Mouse (Mus musculus) thymus, adult 18-20 months (tissue): ENCODE measurements around the gene Bcl7b.

ENCODE experiments used
- DNase-seq, 2 experiments: peaks; one replicate each; pipeline ENCODE4 v3.0.0; 2022; ENCODE audit warnings: mixed read lengths in 2 of 2

Gene Bcl7b

DNA sequence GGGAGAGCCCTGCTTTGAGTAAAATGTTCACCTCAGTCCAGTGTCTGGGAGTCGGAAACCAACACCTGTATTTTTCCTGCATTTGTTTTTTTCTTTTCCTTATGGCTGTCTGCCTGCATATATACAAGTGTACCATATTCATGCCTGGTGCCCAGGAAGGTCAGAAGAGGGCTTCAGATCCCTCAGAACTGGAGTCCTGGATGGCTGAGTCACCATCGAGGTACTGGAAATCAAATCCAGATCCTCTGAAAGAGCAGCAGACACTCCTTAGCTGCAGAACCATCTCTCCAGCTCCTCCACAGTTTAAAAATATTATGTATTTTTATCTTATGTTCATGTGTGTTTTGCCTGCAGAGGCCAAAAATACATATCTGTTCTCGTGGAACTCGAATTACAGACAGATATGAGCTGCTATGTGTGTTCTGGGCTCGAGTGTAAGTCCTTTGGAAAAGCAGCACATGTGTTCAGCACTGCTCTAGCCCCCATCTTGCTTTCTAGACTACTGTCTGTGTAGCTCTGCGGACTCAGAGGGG is 3.7 kb downstream of the Bcl7b start:
- DNase-seq: no peak

DNA sequence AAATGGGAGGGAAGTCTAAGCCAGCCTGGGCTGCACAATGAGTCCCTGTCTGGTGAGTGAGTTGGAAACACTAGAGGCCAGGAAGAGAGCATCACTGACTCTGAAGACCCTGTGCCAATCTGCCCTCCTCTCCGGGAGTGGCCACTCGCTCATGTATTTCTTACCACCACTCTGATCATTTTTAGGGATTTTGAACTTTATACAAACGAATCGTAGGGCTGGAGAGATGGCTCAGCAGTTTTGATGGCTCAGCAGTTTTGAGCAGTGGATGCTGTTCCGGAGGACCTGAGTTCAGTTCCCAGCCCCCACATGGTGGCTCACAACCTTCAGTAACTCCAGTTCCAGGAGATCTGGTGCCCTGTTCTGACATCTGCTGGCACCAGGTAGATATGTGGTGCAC is 4.9 kb downstream of the Bcl7b start:
- DNase-seq: no peak

DNA sequence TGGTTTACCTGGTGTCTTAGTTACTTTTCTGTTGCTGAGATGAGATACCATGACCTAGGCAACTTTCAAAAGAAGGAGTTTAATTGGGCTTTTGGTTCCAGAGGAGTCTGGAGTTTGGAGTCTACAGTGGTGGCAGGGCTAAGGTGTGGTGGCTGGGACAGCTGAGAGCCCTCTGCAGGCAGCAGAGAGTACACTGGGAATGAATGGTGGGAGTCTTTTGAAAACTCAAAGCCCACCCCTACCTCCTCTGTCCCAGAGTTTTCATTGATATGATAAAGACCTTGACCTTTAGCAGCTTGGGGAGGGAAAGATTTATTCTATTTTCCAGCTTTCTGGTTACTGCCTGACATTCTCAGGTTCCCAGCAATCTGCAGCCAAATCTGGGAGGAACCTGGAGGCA is 7.0 kb downstream of the Bcl7b start:
- no peak for DNase-seq

DNA sequence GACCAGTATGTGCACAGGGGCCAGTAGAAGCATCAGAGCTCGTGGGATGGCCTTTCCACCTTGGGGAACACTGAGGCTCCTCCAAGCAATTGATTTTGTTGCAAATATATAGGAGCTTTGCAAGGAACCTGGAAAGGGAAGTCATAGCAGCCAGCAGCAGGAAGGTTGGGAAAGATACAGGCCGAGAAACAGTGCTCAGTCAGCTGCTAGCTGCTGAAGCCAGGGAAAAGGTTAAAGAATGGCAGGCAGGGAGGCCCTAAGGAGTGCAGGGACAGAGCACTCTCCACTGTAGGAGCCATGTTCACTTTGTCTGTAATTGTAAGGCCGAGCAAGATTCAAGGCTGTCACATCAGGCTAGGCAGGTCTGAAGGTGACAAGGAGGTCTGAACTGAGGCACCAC is 10.4 kb downstream of the Bcl7b start:
- DNase-seq: no peak

DNA sequence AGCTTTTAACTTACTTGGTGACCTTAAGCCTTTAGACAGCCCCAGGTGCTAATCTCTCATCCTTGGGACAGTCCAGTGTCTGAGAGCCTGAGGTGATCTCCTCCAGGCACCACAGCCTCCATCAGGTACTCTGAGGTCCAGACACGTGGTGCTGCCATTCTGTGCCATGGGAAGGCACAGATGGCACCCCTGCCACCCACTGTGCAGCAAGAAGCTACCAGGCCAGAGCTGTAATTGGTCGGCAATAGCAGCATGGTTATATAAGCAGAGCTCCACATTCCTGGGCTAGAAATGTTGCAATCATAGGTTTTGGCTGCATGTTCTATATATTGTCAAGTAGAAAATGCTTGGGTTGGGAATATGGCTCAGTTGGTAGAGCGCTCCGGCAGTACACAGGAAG is 10.9 kb downstream of the Bcl7b start:
- no peak for DNase-seq

DNA sequence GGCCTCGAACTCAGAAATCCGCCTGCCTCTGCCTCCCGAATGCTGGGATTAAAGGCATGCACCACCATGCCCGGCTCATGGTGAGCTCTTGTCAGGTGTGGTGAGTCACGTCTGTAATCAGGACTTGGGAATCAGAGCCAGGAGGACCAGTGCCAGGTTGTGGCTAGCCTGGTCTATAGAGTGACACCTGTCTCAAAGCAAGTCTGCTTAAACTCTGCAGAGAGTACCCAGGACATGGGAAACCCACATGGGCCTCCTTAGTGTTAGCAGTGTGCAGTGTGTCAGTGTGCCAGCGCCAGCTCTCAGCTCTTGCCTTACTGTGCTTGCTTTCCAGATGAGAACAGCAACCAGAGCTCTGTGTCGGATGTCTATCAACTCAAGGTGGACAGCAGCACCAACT is 11.5 kb downstream of the Bcl7b start:
- no peak for DNase-seq

DNA sequence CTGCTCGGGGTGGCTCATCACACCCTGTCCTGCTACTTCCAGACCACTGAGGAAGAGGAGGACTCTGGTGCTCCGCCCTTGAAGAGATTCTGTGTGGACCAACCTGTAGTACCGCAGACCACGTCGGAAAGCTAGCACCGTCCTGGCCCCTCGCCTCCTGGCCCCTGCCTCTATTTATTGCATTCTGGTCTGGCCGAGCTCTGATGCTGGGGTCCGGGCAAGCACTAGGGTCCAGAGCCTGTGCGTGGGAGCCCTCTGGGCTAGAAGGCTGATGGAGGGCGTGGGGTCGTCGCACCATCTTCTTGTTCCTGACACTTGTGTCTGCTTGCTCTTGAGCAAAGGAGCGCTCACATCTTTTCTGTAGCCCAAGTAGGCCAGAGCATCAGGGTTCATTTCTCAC is 12.7 kb downstream of the Bcl7b start:
- no peak for DNase-seq

DNA sequence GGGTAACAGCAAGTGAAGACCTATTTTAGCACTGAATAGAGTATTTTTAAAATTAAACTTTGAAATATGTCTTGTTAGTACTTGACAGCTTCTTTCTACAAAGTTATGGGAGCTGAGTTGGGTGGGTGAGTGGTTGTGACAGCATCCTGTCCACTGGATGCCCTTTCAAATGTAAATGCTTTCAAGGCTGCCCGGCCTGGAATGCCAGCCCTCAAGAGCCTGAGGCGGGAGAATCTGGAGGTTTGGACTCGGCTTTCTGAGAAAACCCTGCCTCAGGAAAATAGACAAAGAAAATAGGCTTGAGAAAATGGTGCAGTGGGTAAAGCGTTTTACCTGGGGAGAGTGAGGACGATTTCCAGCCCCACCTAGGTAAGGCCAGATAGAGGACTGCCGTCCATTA is 13.7 kb downstream of the Bcl7b start:
- DNase-seq: no peak

DNA sequence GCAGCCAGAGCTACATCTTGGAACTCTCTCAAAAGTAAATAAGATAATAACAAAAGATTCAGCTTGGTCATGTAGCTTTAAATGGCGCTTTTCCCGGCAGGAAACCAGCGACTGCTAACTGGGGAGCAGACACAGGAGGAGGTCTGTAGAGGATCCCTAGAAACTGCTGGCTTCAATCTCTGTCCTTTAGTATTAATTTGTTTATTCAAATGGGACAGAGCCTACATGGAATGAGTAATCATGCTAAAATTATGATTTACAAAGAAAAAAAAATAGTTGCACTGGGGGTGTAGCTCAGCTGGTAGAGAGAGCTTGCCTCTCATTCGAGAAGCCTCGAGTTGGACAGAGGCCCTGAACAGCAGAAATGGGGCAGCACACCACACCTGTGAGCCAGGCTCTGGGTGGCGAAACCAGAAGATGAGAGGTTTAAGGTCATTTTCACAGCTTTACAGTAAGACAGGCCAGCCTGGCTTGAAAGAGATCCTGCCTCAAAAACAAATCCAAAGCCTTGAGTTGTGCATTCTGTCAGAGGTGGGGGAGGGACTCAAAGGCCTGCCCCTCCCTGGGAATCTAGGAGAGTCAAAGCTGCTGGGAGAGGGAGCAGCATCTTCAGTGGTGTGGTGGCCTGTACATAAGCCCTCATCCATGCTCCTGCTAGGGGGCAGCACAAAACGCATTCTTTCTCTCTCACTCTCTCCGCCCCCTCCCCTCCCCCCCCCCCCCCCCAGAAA is 15.2 kb downstream of the Bcl7b start:
- no peak for DNase-seq

DNA sequence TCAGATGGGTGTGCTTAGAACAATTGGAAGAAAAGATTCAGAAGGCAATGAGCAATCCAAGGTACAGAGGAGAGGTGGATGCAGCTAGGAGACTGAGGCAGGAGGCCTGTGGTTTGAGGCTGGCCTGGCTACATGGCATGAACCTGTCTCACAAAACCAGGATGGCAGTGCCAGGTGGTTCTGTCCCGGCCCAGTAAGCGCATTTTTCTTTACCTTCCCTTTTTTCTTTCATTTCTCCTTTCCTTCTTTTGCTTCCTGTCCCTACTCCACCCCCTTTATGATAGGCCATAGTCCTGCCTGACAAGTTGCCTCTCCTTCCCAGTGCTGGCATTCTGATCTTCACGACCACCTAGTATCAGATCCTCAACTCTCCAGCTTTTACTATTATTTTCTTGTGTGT is 16.9 kb downstream of the Bcl7b start:
- no peak for DNase-seq

DNA sequence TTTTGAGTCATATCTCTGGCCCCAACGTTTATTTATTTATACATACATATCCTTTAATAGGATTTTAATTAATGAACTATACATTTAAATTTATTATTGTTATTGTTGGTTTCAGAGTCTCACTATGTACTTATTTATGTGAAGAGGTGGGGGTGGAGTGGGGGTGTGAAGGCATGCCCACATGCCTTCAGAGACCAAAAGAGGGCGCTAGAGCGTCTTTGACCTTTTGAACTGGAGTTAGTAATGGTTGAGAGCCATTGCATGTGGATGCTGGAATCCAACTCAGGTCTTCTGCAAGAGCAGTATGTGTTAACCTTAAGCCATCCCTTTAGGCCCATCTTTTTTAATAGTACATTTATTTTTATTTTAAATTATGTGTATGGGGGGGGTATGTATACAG is 17.5 kb downstream of the Bcl7b start:
- no peak for DNase-seq

DNA sequence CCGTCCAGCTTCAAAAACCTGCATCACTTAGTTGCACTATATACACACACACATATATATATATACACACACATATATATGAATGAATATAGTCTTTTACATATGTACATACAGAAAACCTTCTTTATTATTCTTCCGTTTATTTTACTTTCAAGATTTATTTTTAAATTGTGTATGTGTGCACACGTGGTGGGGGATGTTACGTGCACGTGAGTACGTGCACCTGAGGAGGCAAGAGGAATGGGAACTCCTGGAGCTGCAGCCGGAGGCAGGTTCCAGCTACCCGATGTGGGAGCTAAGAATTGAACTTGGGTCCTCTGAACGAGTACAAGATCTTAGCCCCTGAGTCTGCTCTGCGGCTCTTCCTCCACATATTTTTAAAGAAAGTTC is 18.1 kb downstream of the Bcl7b start:
- no peak for DNase-seq

DNA sequence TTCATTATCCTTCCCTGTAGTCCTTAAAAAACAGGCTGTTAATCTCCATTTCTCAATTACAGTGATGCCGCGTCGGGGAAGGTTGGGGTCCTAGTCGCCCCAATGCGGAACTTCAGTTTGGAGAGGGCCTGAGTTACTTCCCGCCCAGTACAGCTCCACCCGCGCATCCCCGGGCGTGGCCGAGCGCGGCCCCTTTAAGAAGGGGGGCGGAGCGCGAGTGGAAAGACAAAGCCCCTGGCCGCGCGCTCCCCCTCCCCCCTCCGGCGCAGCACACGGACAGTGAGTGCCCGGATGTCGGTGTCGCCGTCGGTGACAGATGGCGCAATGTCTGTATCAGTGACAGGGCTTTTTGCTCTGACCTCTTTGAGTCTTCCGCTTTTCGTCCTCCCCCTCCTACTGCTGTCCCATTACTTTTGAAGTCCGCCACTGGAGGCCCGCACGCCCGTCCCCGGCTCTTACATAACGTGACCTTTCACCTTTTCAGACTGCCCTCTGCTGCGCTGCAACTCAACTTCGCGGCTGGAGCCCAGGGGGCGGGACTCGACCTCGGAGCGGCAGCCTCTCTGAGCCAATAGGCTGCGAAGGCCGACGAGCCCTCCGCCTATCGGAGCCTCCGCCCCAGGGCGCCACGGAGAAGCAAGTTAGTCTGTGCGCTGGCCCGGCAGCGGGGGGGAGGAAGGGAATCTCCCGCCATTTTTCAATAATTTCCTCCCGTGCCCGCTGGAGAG is 18.7 kb downstream of the Bcl7b start, which contains the start of gene Baz1b:
Baz1b (plus strand) TSS at position 644 of the 728 bp plus-strand sequence.
- peak; percentile 98 to 99 for DNase-seq

DNA sequence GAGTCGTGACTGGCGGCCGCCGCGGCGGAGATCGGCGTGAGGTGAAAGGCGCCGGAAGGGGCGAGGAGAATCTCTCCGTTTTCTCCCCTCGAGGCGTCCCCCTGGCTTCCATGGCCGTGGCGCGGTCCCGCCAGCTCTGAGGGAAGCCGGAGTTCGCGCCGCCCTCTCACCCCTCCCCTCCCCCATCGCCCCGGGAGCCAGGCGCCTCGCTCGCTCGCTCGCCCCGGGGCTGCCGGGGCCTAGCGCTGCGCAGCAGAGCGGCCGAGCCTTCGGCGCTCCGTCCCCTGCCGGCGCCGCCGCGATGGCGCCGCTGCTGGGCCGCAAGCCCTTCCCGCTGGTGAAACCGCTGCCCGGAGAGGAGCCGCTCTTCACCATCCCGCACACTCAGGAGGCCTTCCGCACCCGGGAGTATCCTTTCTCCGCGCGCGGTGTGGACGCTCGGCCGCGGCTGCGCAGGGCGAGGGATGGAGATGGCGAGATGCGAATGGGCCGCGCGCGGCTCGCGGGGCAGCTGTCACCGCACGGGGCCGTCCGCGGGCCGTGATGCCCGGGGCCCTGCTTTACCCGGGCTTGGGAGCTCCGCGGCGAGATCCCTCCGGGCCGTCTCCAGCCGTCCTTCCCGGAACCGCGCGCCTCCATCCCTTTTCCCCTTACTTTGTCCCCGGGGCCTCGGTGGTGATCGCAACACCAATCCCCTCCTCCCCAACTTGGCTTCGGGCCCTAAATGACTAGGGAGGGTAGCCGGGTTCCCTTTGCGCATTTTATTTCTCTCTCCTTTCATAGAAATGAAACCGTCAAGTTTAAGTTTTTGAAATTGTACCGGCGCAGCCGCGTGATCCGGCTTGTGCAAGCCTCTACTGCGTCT is 19.5 kb downstream of the Bcl7b start:
- DNase-seq: peak in 1 of 2 experiments; percentile 36

DNA sequence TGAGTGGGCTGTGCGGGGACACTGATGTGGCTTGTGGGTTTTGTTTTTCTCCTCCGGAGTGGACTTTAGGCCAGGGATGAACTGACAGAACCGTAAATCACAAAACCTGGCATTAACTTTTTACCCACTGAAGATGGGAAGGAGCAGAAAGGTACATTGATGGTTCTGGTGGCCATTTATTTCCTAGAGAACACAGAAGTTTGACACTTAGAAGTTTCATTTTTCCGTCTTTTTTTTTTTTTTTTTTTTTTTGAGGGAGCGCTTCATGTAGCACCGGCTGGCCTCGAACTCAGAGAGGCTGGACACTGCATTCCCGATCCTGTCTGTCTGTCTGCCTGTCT is 20.1 kb downstream of the Bcl7b start:
- no peak for DNase-seq

DNA sequence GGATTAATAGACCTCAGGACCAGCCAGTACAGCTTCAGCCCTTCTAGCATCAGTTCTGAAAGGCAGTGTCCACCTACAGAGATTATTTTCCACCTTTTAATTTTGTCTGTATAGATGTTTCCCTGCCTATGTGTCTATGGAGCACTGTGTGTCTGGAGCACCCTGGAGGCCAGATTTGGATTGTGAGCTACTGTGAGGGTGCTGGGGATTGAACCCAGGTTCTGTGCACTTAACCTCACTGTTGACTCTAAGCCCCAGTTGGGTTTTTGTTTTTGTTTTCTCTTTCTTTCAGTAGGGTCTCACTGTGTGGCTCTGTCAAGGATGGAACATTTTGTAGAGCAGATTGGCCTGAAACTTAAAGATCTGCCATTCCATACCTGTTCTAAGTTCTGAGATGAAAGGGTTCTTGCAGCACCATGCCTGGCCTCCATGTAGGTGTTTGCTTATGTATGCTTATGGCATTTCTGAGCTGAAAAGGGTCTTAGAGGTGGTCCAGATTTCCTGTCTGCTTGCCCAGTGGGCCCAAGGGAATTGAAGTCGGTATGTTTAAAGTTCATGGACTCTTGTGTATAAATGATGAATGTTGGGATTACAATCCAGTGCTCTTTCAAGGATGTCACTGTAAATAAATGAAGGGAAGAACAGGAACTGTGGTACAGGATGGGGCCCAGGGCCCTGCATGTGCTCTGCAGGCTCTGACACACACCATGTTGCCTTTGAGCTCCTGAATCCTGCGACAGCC is 21.4 kb downstream of the Bcl7b start:
- no peak for DNase-seq

DNA sequence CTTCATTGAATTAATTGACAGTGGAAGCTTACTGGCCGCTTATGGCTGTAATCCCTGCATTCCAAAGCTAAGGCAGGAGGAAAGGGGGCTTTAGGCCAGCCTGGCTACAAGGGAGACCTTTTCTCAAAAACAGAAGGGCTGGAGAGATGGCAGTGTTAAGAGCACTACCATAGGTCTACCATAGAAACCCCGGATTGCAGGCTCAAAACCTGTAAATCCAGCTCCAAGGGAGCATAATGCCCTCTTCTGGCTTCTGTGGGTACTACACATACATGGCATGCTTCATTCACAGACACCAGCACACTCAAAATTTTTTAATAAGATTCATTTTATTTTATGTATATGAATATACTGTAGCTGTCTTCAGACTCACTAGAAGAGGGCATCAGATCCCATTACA is 23.5 kb downstream of the Bcl7b start:
- DNase-seq: peak in 1 of 2 experiments; percentile 37

DNA sequence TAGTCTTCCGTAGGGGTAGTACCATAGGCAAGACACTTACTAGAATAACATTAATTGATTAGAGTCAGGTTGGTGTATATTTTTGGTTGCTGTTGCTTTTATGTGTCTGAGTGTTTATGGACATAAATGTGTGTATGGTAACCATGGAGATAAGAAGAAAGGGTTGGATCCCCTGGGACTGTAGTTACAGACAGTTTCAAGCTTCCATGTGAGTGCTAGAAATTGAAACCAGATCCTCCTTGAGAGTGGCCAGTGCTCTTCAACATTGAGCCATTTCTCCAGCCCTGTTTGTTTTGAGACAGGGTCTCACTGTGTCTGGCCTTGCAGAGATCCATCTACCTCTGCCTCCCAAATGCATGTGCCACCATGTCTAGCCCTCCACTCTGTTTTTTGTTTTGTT is 24.3 kb downstream of the Bcl7b start:
- no peak for DNase-seq

DNA sequence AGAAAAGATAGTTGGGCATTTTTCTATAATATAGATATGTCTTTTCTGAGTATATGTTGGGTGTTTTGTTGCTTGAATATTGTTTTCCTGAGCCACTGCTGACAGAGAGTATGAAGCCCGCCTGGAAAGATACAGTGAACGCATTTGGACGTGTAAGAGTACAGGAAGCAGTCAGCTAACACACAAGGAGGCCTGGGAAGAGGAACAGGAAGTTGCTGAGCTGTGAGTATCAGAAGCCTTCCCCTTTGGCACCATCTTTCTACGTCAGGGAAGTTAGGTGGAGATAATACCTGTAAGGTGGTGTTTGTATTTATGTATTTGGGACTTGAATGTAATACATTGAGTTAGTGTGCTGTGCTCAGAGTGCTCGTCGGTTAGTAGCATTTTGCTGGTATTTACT is 28.3 kb downstream of the Bcl7b start:
- no peak for DNase-seq

DNA sequence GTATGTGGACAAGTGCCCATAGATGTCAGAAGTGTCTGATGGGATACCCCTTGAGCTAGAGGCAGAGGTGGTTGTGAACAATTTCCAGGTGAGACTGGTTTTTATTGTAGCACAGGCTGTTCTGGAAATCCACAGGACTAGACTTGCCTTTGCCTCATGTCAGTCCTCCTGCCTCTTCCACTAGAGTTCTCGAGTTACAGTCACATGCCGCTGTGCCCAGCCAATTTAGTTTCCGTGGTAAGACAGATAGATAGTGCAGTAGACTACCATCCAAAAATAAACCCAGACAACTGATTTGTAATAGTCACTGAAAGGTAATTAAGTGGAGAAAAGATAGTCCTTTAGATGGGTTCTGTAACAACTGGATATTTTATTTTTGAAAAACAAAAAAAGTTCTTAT is 34.7 kb downstream of the Bcl7b start:
- DNase-seq: no peak

DNA sequence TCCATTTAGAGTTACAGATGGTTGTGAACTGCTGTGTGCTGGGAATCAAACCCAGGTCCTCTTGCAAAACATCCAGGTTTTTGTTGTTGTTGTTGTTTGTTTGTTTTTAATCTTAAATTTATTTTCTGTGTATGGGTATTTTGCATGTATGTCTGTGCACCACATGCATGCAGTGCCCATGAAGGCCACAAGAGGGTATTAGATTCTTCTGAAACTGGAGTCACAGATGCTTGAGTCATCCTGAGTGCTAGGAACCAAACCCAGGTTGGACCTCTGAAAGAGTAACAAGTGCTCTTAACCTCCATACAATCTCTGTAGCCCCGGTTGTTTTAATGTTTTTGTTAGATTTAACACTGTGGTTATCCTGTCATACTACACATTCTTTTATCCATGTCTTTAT is 40.1 kb downstream of the Bcl7b start:
- no peak for DNase-seq

DNA sequence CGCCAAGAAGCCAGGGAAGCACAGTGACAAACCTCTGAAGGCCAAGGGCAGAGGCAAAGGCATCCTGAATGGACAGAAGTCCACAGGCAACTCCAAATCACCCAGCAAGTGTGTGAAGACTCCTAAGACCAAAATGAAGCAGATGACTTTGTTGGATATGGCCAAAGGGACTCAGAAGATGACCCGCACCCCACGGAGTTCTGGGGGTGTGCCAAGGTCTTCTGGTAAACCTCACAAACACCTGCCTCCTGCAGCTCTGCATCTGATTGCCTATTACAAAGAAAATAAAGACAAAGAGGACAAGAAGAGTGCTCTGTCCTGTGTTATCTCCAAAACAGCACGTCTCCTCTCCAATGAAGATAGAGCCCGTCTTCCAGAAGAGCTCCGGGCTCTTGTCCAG is 48.8 kb downstream of the Bcl7b start:
- no peak for DNase-seq

DNA sequence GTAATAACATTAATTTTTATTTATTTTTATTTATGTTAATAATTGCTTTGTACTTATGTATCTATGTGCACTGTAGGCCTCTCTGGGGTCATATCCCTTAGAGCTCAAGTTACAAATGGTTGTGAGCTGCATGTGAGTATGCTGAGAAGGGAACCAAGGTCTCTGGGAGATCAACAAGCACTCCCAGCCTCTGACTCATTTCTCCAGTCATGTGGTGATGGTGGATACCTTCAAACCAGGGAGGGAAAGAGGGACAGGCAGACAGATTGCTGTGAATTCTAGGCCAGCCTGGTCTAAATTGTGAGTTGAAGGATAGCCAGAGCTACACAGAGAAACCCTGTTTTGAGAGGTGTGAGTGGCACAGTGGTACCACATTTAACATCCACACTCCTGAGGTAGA is 52.9 kb downstream of the Bcl7b start:
- DNase-seq: no peak
